Mouse (Mus musculus): ENCODE measurements at regions not wholly inside any gene's neighbourhood (a gene's known extent, or its start where the extent isn't known, plus 50 kb on each side); places are given as distances from the start of the nearest gene placed in this dataset.

DNA sequence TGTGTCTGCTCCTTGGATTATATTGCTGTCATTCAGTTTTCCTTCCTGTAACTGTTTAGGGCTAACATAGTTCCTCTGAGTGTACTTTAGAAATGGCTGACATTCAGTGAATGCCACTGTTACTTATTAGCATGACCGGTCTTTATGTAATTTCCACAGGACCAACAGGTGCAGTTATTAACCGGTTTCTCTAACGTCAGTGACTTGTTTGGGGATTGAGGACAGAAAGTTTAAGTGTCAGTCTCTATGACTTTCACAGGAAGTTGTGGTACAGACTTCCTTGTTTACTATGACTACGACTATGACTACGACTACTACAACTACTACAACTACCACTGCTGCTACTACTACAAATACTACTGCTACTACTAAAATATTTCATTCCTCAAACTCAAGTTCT lies 170.4 kb upstream of the Ptger4 start:
- ATAC-seq (ENCODE audit: insufficient number of reproducible peaks, low FRiP score, low TSS enrichment, low read depth) = no peak
- Histone ChIP-seq H3K4me3 (replicated peaks) (no peak overlapping the region), H3K9ac (no peak overlapping the region), H3K27me3 (no peaks in the 10 kb centered on the region), H3K36me3 (no peaks in the 10 kb centered on the region), H3K27ac (replicated peaks) (no peak overlapping the region), H3K9me3 (replicated peaks) (no peaks in the 10 kb centered on the region), H3K4me2 (replicated peaks) (no peak overlapping the region), H3K4me1 (no peaks in the 10 kb centered on the region)
- WGBS = 76% methylated on average over 5 of the region's 5 CpGs

DNA sequence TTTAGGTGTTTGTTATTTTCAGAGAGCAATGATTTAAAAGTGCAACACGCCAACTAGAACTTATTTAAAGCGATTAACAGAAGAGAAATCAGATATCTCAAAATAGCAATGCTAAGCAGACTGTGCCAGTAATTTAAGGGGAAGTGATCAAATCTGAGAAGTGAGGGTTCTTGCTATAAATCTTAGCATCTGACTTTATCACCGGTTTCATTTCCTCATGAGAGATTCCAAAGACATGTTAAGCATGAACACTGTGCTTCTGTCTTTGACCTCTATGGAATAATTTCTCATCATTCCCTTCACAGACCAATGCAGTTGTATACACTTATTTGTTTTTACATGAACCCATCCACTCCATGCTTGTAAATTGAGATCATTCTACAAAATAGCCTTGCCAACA lies 172.0 kb upstream of the Ptger4 start:
- Histone ChIP-seq H3K4me2 (replicated peaks) (no peak overlapping the region), H3K27me3 (no peaks in the 10 kb centered on the region), H3K4me1 (no peaks in the 10 kb centered on the region), H3K36me3 (no peaks in the 10 kb centered on the region), H3K9me3 (replicated peaks) (no peaks in the 10 kb centered on the region), H3K27ac (replicated peaks) (no peak overlapping the region), H3K9ac (no peak overlapping the region), H3K4me3 (replicated peaks) (no peak overlapping the region)
- ATAC-seq (ENCODE audit: insufficient number of reproducible peaks, low FRiP score, low TSS enrichment, low read depth) = no peak
- 82% methylated on average over 3 of the region's 3 CpGs for WGBS

DNA sequence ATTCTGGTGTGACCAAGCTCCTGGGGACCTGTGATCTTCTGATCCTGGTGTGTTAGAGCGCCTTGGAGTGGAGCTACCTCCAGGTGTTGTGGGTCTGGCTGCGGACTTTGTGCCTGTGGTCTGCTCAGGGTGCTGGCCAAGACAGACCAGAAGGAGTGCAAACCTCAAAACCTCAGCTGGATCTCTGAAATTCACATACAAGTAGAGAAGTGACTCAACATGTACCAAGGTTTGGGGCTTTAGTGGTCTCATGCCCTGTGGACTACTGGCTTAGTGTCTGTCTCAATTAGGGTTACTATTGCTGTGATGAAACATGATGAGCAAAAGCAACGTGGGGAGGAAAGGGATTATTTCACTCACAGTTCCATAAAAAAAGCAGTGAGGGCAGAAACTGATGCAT lies 182.7 kb upstream of the Ptger4 start:
- no peak overlapping the region for H3K4me3 ChIP-seq (replicated peaks)
- WGBS = 71% methylated on average over 3 of the region's 3 CpGs
- no peaks in the 10 kb centered on the region for H3K36me3 ChIP-seq
- H3K4me1 ChIP-seq = no peaks in the 10 kb centered on the region
- no peak overlapping the region for H3K4me2 ChIP-seq (replicated peaks)
- no peaks in the 10 kb centered on the region for H3K9me3 ChIP-seq (replicated peaks)
- ATAC-seq (ENCODE audit: insufficient number of reproducible peaks, low FRiP score, low TSS enrichment, low read depth) = no peak
- no peaks in the 10 kb centered on the region for H3K27me3 ChIP-seq
- no peak overlapping the region for H3K9ac ChIP-seq
- H3K27ac ChIP-seq (replicated peaks) = no peak overlapping the region

DNA sequence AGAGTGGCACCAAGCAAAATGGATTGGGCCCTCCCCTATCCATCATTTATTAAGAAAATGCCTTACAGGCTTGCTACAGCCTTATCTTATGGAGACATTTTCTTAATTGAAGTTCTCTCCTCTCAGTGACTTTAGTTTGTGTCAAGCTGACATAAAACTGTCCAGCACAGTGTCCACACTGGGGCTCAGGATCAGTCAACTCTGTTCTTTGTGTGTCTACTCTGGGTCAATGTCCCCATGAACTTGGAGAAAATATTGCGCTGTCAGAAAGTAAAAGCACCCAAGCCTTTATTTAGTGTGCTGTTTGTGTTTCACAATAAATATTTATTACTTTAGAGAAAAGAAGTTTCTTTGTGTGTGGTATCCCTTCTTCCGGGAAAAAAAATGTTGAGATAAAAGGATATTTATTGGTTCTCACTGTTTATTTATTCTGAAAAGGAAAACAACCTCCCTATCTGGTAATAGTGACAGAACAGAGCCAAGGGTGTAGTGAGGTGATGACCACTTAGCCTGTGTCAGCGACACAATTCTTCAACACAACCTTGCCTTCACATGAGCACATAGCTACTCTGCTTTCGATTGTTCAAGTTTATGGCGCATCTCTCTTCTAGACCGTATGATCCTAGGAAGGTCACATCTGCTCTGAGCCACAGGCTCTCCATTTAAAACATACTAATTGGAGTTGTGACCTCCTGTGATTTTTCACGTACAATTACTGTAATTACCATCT lies 183.5 kb upstream of the Ptger4 start:
- no peak for ATAC-seq (ENCODE audit: insufficient number of reproducible peaks, low FRiP score, low TSS enrichment, low read depth)
- Histone ChIP-seq H3K27me3 (no peaks in the 10 kb centered on the region), H3K9ac (no peak overlapping the region), H3K9me3 (replicated peaks) (no peaks in the 10 kb centered on the region), H3K27ac (replicated peaks) (no peak overlapping the region), H3K4me2 (replicated peaks) (no peak overlapping the region), H3K4me3 (replicated peaks) (no peak overlapping the region), H3K36me3 (no peaks in the 10 kb centered on the region), H3K4me1 (no peaks in the 10 kb centered on the region)
- WGBS = 83% methylated on average over 7 of the region's 7 CpGs

DNA sequence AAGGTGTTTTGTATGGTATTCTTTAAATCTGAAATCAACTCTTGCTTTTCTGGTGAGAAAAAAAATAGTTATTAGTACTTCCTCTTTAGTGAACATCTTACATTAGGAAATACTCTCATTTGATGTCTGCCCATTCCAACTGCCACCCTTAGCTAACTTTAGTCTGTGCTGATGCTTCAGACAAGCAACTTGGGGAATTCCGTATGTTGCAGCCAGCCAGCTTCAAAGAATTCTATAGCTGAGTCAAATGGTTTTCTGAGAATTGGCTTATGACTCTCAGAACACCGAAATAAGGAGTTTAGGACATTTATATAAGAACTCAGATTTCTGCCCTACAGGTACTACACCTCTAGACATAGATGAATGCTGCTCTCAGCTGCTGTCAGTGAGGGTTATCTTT lies 188.0 kb upstream of the Ptger4 start:
- Histone ChIP-seq H3K9ac (no peak overlapping the region), H3K4me2 (replicated peaks) (no peak overlapping the region), H3K27ac (replicated peaks) (no peak overlapping the region), H3K4me3 (replicated peaks) (no peak overlapping the region), H3K4me1 (no peaks in the 10 kb centered on the region), H3K27me3 (no peaks in the 10 kb centered on the region), H3K36me3 (no peaks in the 10 kb centered on the region), H3K9me3 (replicated peaks) (no peaks in the 10 kb centered on the region)
- no peak for ATAC-seq (ENCODE audit: insufficient number of reproducible peaks, low FRiP score, low TSS enrichment, low read depth)
- 81% methylated on average over 2 of the region's 2 CpGs for WGBS

DNA sequence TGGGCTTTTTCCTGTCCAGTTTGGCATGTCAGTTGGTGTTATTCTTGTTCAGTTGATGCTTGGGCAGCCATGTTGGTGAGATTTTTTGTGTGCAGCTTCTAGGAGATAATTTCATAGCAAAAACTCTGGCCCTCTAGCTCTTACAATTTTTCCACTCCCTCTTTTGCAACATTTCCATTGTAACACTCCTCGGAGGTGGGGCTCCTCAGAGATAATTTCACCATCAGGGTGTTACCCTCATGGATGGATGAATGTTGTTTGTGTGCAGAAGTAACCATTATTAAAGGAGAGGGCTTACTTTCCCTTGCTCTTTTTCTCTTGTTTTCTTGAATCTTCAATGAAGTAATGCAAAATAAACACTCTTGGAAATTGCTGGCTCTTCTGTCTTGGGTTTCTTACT lies 193.0 kb upstream of the Ptger4 start:
- Histone ChIP-seq H3K36me3 (no peaks in the 10 kb centered on the region), H3K4me1 (no peaks in the 10 kb centered on the region), H3K4me2 (replicated peaks) (no peak overlapping the region), H3K27me3 (no peaks in the 10 kb centered on the region), H3K27ac (replicated peaks) (no peak overlapping the region), H3K4me3 (replicated peaks) (no peak overlapping the region), H3K9ac (no peak overlapping the region), H3K9me3 (replicated peaks) (no peaks in the 10 kb centered on the region)
- no peak for ATAC-seq (ENCODE audit: insufficient number of reproducible peaks, low FRiP score, low TSS enrichment, low read depth)
- WGBS = 73% methylated on average over 1 of the region's 1 CpGs

DNA sequence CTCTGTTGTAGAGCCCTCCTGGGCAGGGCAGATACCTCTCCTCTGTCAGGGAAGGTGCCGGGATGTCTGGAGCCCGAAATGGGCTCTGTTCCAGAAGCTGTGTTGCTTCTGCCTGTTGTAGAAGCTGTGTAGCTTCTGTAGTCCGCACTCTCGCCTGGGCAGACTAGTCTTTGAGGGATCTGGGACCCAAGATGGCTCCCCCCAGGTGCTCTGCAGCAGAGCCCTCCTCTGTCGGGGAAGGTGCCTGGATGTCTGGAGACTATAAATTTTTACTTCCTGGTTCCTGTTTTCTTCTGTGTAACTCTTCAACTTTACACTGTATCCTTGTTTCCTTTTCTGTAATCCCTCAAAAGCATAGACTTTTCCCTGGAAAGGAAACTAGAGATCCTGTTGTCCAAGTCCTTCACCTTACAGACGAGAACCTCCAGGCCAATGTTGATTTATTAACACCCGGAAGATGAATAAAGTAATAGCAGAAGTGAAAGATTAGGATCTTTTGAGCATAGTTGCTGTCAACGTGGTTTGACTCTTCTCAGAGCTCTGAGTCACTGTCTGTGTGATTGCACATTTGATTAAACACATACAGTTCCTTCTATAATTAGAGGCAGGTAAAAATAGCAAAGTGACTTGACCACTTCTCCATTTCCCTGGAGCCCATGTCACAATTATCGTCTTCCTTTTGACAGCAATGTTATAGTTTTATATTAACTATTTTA lies 202.2 kb upstream of the Ptger4 start:
- ATAC-seq (ENCODE audit: insufficient number of reproducible peaks, low FRiP score, low TSS enrichment, low read depth) = no peak

DNA sequence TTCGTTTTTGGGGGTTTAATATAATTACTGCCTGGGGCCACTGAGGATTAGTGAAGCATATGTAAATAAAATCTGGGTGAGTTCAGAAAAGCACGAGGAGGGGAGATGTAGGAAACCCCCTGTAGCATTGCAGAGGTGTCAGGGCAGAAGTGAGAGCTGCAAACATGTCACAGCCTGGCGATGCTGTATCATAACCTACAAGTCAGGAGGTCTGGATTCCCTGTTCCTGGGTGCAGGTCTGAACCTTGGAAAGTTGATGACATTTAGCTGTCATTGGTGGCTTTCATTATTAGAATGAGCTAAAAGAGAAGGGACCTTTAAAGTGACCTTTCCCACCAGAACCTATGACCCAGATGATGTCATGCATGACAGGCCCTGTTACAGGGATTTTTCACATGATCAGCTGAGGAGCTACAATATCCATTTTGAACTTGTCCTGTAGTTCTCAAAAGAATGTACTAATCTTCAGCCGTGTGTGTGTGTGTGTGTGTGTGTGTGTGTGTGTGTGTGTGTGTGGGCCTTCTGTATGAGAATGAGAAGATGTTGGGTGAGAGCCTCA lies 202.8 kb upstream of the Ptger4 start:
- no peak overlapping the region for H3K4me2 ChIP-seq (replicated peaks)
- 57% methylated on average over 4 of the region's 4 CpGs for WGBS
- no peak for ATAC-seq (ENCODE audit: insufficient number of reproducible peaks, low FRiP score, low TSS enrichment, low read depth)
- H3K27me3 ChIP-seq = no peaks in the 10 kb centered on the region
- no peak overlapping the region for H3K27ac ChIP-seq (replicated peaks)
- no peaks in the 10 kb centered on the region for H3K4me1 ChIP-seq
- no peaks in the 10 kb centered on the region for H3K36me3 ChIP-seq
- no peak overlapping the region for H3K9ac ChIP-seq
- H3K4me3 ChIP-seq (replicated peaks) = no peak overlapping the region
- no peaks in the 10 kb centered on the region for H3K9me3 ChIP-seq (replicated peaks)

More for the DNA sequence above, 202.2 kb upstream of the Ptger4 start:
- H3K36me3 ChIP-seq = no peaks in the 10 kb centered on the region
- H3K4me2 ChIP-seq (replicated peaks) = no peak overlapping the region
- no peaks in the 10 kb centered on the region for H3K4me1 ChIP-seq
- H3K27ac ChIP-seq (replicated peaks) = no peak overlapping the region
- H3K4me3 ChIP-seq (replicated peaks) = no peak overlapping the region
- H3K27me3 ChIP-seq = no peaks in the 10 kb centered on the region
- 56% methylated on average over 9 of the region's 9 CpGs for WGBS
- no peak overlapping the region for H3K9ac ChIP-seq
- no peaks in the 10 kb centered on the region for H3K9me3 ChIP-seq (replicated peaks)

DNA sequence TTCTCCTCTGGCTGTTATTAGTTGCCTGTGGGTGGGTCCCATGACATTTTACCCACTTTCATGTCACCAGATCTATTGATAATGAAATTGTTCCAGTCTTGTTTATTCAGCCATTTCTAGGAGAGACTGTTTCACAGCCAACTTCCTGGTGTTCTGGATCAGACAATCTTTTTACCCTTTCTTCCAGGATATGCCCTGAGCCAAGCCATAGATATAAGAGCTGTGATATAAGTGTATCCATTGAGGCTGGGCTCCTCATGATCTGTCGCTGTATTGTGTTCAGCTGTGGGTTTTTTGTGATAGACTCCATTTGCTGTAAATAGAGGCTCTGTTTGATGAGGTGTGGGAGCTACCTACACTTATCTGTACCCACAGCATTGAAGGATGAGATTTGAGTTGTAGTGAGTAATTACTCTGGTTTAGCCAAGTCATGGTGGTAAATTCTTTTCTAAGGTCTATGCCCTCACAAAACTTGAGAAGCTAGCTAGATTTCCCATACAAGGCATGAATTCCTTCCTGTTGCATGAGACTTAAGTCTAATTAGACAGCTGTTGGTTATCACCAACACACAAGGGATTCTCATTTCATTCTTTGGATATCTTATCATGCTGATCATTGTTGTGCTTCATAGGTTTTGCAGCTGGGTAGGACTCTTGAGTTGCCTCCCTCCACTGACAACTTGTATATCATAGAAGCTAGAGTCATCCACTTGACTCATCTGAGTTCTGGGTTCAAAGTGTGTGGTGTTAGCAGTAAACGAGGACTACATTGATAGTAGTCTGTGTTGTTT lies 203.9 kb upstream of the Ptger4 start:
- H3K4me3 ChIP-seq (replicated peaks) = no peak overlapping the region
- no peak overlapping the region for H3K4me2 ChIP-seq (replicated peaks)
- no peak overlapping the region for H3K9ac ChIP-seq
- ATAC-seq (ENCODE audit: insufficient number of reproducible peaks, low FRiP score, low TSS enrichment, low read depth) = no peak
- no peaks in the 10 kb centered on the region for H3K9me3 ChIP-seq (replicated peaks)
- 91% methylated on average over 2 of the region's 2 CpGs for WGBS
- H3K27me3 ChIP-seq = no peaks in the 10 kb centered on the region
- H3K4me1 ChIP-seq = no peaks in the 10 kb centered on the region
- H3K36me3 ChIP-seq = no peaks in the 10 kb centered on the region
- no peak overlapping the region for H3K27ac ChIP-seq (replicated peaks)

DNA sequence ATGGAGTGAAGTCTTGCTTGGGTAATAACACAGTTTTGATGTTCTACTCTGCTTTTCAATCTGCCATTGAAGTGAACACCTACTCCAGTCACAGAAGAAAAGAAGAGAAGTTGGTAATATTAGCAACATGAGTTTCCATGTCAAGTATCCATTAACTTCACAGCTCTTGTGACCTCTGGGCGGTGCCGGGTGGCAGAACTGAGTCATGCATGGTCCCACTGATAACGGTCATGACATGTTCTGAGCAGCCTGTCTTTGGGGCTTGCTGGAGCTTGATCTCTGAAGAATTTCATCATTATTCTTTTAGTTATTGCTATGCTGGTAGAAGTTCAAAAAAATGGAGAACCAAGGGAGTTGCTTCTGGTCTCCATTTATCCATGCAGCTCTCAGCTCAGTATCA lies 215.1 kb upstream of the Ptger4 start:
- no peaks in the 10 kb centered on the region for H3K9me3 ChIP-seq (replicated peaks)
- no peak overlapping the region for H3K4me2 ChIP-seq (replicated peaks)
- no peak overlapping the region for H3K27ac ChIP-seq (replicated peaks)
- no peaks in the 10 kb centered on the region for H3K4me1 ChIP-seq
- no peak overlapping the region for H3K9ac ChIP-seq
- H3K27me3 ChIP-seq = no peaks in the 10 kb centered on the region
- 91% methylated on average over 3 of the region's 3 CpGs for WGBS
- H3K36me3 ChIP-seq = no peaks in the 10 kb centered on the region
- no peak for ATAC-seq (ENCODE audit: insufficient number of reproducible peaks, low FRiP score, low TSS enrichment, low read depth)
- no peak overlapping the region for H3K4me3 ChIP-seq (replicated peaks)

DNA sequence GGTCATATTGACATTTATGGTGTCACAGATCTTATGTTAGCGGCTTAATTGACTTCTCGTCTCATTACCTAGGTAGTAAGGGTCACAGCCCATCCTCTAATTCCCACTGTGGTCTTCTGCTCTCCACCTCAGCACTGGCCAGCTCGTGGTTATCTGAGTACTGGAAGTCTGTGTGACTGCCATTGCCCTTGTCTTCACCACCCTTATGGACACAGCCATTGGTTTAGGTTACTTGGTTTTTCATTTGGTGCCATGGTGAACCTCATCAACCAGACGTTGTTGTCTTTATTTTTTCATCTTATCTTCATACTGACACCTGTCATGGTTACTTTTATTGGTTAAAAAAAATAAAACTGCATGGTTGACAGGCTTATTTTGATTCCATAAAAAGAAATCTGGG lies 215.6 kb upstream of the Ptger4 start:
- no peak overlapping the region for H3K4me2 ChIP-seq (replicated peaks)
- ATAC-seq (ENCODE audit: insufficient number of reproducible peaks, low FRiP score, low TSS enrichment, low read depth) = no peak
- no peaks in the 10 kb centered on the region for H3K4me1 ChIP-seq
- no peaks in the 10 kb centered on the region for H3K27me3 ChIP-seq
- 85% methylated on average over 4 of the region's 4 CpGs for WGBS
- no peak overlapping the region for H3K9ac ChIP-seq
- no peaks in the 10 kb centered on the region for H3K9me3 ChIP-seq (replicated peaks)
- no peaks in the 10 kb centered on the region for H3K36me3 ChIP-seq
- H3K27ac ChIP-seq (replicated peaks) = no peak overlapping the region
- H3K4me3 ChIP-seq (replicated peaks) = no peak overlapping the region

All from embryonic facial prominence, embryonic 15.5 days (tissue).